Mouse (Mus musculus): ENCODE measurements around the gene Grik5.

The Grik5 gene

DNA sequence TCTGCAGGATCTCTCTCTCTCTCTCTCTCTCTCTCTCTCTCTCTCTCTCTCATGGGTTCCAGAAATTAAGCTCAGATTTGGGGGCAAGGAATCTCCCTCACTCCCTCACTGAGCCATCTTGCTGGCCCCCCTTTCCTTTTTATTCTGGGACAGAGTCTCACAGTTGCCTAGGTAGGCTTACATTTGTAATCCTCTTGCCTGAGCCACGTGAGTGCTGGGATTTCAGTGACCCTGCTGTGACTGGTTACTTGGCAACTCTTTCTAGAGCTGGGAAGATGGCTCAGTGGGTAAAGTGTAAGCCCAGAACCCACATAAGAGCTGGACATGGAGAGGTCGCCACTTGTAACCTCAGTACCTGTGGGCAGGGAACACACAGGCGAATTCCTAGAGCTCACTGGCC is 40.6 kb downstream of the Grik5 start:
- DNase-seq (ENCODE audit: low read depth, low spot score): no peak

DNA sequence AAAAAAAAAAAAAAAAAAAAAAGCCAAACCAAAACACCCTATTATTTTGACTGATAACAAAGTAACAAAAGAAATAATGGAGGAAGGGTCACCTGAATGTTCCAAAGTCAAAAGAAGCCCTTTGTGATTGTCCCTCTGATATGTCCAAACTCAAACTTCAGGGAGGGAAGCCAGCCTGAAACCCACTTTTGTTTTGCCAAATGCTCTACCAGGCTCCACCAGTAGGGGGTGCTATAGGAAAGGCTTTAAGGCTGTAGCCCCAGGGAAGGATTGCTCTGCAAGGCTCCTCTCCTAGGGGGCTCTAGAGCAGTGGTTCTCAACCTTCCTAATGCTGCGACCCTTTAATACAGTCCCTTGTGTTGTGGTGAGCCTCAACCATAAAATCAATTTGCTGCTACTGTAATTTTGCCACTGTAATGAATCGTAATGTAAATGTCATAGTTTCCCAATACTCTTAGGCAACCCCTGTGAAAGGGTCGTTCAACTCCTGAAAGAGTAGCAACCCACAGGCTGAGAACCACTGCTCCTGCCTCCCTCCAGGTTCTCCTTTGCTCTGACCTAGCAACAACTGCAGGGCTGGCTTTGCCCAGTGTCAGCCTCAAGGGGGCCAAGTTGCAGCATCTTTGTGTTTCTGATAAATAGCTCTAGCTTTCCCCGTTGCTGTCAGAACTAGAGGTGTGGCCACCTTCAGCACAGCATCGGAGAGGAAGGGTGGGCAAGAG is 42.0 kb downstream of the Grik5 start:
- DNase-seq (ENCODE audit: low read depth, low spot score): peak; percentile 72

DNA sequence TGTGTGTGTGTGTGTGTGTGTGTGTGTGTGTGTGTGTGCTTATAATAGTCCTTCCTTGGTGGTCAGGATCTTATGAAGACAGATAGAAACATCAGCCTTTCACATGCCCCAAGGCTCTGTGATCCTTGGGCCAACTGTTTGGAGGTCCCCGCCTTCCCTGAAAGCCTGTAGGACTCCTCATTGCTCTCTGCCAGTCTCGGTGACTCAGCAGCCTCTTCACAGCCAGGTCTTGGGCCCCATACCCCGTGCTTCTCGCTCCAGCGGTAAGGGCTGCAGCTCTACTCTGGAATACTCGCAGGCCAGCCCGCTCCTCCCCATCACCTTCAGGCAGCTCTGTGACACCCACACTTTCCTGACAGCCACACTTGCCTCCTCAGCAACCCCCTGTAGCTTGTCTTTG is 45.7 kb downstream of the Grik5 start:
- DNase-seq (ENCODE audit: low read depth, low spot score): no peak

DNA sequence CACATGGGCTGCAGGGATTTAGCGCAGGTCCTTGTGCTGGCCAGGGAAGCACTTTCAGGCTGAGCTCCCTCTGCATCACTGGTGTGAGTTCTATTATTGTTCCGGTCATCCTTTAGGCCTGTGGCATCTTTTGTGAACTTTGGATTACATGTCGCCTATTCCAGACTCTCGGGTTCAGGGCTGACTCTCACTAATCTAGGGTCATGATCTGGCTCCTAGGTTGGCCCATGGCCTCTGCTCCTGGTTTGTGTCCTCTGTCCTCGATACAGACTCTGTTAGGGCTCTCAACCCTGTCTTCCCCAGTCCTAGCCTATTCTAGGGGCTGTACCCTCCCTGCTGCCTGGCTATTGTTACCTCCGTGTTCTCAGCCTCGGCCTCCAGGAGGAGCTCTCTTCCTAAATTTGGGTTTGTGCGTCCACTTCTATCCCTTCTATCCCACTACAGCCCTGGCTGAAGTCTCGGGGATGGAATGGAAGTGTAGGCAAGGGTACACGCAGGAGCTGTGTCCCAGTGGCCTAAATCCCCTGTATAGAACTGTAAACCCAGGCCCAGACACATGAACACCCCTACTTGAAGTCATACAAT is 46.2 kb downstream of the Grik5 start:
- DNase-seq (ENCODE audit: low read depth, low spot score): peak; percentile 71

DNA sequence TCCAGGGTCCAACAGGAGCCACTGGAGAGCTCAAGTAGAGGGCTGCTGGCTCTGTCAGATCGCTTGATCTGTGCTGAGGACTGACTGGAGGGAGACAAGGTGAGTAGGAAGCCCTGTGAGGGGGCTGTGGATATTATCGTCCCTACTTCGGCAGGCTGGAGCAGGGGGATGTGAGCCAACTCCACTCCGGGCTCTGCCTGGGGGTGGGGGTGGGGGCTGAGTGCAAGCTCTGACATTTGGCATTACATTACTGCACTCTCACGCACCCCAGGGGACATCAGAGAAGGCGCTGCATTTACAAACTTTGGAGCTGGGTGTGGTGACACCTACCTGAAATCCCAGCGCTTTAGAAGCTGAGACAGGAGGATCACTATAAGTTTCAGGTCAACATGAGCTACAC is 60.6 kb downstream of the Grik5 start:
- peak; percentile 47 for DNase-seq (ENCODE audit: low read depth, low spot score)

DNA sequence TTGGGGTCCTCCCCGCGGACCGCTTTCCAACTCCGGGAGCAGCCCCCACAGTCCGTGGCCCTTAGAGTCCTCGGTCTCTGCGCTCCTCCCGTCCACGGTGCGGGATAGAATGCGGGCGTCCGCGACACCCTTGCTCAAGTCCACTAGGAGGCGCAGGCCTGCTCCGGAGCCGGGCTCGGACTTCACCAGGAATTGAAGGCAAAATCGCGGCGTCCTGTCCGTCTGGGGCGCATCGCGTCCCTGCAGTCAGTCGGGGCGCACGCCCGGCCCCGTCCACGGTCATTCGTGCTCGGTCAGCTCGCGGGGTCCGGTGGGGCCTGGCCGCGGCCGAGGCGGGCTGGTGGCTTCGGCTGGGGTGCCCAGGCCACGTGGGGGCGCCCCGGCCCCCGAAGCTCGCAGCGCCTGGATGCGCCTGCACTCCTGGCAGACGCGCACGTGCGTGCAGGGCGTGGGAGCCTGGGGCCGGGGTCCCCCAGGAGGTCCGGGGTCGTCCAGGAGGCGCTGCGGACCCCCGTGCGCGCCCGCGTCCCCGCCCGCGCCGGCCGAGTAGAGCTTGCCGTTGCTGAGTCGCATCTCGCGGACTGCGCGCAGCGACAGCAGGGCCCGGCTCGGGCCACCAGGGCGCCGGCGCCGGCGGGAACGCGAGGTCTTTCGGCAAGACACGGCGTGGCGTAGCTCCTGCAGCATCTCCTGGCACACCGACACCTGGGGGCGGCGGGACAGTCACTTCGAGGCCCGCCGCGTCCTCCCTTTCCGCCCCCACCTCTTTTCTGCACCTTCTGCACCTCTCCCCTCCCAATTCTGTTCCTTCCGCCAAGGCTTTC is 61.8 kb downstream of the Grik5 start:
- peak; percentile 73 for DNase-seq (ENCODE audit: low read depth, low spot score)

DNA sequence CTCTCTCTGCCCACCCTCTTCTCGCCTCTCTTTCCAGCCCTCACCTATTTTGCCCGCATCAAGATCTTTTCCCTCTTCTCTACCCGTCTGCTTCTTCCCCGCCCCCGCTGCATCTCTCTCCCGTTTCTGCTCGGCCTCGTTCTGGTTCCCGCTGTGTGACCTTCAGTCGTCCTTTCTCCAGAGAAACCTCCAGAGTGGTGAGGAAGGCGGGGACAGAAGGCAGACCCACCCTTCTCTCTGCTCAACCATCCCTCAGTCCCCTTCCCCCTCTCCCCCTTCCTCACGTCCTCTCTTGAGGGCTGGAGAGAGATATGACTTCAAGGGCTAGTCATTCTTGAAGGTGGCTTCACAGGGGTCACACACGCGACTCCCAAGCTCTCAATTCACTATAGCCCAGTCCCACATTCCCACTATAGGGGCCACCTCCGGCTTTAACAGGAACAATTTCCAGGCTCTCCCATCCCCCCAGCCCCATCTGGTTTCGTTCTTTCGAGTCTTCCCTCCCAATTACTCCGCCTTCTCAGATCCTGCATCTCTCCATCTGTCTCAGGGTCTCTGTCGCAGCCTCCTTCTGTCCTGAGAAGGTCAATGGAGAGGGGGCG is 62.9 kb downstream of the Grik5 start:
- peak; percentile 94 for DNase-seq (ENCODE audit: low read depth, low spot score)

DNA sequence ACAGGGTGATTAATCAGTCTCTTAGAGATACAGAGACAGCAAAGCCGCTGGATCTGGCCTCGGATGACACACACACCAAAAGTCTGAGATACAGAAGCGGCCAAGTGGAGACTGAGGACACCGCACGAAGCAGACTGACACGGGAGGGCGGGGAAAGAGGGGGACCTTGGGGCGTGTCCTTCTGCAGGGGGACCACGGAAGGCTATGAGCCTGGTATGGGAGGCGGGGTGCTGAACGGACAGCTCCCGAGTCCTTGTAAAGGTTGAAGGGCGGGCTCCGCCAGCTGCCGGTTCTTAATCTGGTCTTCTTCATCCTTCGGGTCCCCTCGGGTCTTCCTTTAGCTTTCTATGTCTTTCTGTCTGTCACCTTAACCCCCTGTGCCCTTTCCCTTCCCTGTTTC is 63.5 kb downstream of the Grik5 start:
- DNase-seq (ENCODE audit: low read depth, low spot score): peak; percentile 85

DNA sequence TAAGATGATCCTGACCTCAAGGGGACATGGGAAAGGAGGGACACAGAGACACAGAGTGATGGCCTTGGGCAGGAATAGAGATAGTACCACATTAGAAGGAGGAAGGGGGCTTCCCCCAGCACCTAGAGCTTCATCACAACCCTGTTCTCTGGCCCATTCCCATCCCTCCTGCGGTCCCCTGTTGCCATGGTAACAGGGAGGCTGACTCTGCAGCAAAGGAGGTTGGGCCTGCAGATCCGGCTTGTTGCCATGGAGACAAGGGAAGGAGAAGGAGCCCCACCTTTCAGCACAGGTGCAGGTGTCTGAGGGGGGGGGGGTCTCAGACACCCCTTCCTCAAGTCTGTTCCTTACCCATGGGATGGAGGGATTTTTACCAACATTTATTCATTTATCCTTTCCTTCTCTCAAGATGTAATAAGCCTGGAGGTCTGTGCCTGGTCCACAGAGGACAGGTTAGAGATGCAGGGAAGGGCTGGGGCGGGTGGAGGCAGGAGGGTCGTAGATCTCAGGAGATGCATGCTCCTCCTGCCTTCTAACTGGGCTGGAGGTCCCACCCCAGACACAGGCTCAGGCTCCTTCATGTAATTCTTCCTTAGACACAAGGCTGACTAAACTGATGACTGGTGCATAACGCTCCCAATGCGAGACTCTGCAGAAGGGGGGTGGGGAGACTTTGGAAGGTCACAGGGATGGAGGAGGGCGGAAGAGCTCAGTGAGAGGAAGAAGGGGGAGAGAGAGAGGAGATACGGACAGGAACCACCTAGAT is 64.4 kb downstream of the Grik5 start:
- DNase-seq (ENCODE audit: low read depth, low spot score): peak; percentile 73

DNA sequence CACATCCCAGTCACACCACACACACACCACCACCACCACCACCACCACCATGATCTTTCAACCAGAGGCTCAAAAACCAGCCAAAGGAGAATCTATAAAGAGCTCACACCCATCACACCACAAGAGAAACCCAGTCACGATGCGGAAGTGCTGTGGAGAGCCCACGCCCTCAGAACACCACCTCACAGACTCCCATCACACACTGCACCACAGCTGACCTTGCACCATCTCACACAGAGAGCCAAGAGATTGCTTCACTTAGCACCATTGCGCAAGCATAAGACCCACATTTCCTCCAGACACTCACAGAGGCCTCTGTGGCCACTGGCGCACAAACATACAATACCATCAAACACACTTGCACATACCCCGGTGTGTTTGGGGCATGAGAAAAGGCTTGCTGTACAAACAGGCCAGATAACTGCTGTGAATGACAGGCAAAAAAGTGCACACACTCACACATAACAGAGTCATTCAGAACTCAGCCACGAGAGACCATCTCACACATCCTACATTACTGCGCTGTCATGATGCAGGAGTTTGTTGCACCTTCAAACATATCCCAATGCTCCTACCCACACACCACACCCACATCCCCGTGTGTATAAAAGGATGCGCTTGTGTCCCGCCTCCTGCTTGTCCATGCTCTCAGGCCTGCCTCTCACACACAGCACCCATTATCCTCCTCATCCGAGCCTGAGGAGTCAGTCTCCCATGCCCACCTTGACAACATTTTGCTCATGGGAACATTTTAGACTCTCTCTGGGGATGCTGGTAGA is 65.4 kb downstream of the Grik5 start:
- DNase-seq (ENCODE audit: low read depth, low spot score): no peak

DNA sequence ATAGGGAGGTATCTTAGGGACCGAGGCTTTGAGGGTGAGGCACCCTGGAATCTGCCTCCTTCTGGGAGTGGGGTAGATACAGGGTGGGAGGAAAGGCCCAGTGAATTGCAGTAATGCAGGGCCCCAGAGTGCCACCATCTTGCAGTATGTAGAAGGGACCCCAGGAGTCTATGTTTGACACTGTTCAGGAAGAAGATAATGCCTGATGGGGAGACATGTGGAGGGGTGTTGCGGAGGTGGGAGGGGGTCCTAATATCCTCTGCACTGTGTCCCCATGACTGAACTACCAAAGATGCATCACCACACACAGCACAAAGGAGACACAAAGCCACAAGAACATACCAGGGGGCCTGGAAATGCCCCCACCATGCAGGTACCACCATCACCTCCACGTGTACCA is 66.0 kb downstream of the Grik5 start:
- no peak for DNase-seq (ENCODE audit: low read depth, low spot score)

DNA sequence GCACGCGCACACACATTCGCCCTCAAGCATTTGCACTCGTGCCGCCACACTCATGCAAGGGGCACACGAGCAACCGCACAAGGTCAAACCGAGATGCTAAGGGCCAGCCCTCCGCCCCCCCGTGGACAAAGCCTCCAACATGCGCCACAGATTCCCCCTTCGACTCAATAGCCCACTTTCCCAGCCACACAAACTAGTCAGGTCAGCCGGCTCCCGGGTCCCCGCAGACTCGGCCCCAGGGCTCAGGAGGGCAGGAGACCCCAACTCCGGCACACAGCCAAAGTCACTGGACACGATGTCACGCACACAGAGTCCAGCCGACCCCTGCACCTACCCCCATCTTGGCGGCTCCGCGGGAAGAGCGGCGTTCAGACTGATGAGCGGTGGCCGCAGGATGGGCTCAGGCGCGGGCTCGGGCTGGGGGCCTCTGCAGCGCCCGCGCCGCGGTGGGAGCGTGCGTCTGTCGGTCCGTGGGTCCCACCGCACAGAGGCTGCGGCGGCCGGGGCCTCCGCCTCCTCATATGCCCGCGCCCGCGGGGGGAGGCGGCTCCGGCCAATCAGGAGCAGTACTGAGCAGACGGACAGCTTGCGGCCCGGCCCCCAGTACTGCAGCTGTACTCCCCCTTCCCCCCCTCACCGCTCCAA is 66.6 kb downstream of the Grik5 start, which contains the start of gene Atp1a3:
Gene Atp1a3, minus strand, starts transcription at position 538 of the 645 bp plus-strand sequence.
- DNase-seq (ENCODE audit: low read depth, low spot score): no peak

DNA sequence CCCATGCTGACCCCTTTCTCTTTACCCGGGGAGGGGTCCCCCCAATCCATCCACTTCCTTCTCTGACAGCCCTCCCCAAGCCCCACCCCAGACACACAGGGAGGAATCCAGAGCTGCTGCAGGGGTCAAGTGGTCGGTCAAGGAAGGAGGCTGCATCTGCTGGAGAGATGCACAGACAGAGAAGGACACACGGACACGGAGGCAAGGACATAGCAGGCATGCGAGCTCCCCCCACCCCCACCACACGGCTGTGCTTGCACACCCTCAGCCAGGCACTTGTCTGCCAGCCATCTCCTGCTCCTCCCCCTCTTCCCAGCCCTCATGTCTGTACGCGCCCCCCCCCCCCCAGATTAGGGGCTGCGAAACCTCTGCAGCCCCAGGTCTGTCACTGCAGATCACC is 67.3 kb downstream of the Grik5 start:
- DNase-seq (ENCODE audit: low read depth, low spot score): no peak

DNA sequence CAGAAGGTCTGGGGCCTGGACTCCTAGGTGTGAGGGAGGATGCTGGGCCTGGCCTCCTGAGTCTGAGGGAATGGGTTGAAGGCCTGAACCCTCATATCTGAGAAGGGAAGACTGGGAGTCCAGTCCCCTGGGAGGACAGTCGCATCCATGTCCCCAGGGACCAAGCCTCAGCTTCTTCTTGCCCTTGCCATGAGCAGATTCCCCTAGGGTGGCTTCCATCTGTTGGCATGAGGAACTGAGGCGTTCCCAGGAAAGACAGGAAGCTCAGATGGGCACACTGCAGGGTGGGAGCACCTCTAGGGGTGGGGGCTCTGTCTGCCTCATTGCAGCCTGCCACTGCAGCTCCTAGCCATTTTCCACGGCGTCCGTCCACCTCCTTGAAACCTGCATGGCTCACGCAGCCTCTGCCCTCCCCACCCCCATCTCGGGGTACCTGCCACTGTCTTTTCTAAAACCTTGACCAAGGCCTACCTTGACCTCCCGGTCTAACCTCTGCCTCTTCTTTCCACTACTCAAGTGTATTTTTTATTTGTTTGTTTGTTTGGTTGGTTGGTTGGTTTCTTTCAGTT is 68.2 kb downstream of the Grik5 start:
- no peak for DNase-seq (ENCODE audit: low read depth, low spot score)

DNA sequence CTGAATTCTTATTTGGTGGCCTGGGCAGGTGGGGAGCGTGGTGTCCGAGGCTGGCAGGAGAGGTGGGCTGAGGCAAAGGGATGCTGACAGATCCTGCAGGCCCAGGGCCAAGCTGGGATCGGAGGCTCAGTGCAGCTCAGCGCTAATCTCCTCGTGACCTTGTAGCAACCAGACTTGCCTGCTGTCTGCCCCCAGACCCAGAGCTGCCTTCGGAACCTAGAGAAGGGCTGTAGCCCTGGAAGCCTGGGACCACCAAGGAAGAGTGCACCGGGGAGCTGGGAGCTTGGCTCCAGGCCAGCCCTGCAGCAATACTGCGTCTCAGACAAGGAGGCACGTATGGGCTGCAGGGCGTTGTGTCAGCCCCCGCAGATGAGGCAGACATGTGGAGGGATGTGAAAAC is 68.9 kb downstream of the Grik5 start:
- DNase-seq (ENCODE audit: low read depth, low spot score): no peak

DNA sequence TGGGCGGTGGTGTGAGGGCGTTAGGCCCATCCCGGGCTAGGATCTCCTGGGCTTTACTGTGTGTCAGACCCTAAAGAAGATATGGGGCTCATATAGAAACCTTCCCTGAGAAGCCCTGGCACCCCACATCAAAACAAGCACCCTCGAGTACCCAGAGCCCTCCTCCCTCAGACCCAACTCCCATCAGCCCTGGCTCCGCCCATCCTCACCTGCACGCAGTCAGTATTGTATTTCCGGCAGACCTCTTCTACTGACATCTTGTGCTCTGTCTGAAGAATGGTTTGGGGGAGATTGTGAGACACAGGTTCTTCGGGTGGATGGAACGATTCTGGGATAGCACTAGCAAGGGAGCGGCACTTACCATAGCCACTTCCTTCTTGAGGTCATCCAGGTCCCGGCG is 71.4 kb downstream of the Grik5 start:
- DNase-seq (ENCODE audit: low read depth, low spot score): no peak

DNA sequence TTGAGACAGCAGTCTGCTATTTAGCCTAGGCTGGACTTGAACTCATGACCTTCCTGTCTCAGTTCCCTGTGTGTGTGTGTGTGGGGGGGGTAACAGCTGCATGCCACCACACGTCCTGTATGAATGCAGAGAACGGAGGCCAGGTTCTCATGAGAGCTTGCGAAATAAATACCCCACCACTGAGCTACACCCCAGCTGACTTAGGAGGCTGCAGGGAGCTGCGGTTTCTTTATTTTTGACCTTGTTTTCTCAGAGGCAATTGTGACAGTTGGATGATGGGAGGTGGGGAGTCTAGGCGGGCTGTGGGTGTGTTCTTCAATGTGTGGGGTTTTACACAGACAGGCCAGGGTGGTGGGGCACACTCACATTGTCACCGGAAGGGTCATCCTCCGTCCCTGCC is 71.9 kb downstream of the Grik5 start:
- DNase-seq (ENCODE audit: low read depth, low spot score): no peak

DNA sequence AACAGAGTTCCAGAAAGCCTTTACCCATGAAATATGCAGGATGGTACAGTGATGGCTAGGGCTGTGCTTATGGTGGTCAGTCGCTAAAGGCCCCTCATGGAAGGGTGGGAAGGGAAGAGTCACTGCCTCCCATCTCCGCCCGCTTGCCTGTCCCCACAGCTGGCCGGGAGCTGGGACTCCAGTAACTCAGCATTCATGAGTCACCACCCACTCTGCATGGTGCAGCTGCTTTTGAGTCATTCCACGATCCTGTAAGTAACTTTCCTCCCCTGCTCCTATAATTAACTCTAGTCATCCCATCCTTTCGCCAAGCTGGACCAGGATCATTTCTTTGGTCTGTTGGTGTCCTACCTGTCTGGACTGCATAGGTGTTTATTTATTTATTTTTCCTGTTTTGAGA is 79.1 kb downstream of the Grik5 start:
- no peak for DNase-seq (ENCODE audit: low read depth, low spot score)

DNA sequence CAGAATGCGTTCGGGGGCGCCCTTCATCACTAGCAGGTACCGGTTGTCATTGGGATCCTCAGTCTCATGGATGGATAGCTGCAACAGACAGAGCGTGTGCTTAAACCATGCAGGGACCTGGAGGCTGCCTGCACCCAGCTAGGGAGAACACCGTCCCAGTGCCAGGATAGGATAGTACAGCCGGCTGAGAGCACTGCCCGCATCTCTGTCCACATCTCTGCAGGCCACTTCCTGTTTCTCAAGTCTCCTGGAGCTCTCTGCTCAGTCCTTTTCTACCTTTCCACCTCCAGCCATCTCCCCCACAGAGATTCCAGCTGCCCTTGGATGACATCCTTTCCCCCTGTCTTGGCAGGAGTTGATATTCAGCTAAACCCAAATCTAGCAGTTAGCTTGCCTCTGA is 81.7 kb downstream of the Grik5 start:
- DNase-seq (ENCODE audit: low read depth, low spot score): no peak

DNA sequence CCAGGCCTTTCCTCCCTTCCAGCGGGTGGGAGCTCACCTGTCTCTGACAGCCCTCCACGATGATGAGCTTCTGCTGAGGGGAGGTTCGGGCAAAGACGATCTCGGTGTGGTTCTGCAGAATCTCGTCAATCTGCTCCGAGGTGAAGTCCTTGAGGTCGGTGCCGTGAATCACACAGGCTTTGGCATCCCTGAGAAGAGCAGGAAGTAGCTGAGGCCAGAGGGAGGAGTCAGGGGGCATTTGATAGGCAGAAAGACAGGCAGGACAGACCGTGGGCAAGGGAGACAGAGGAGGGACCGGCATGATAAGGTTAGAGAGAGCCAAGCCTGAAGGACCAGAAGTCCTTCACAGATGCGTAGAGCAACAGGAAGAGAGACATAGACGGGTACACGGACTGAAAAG is 84.2 kb downstream of the Grik5 start:
- no peak for DNase-seq (ENCODE audit: low read depth, low spot score)

Data from ES-CJ7 (cell line).